Mouse (Mus musculus): ENCODE results near the gene Pdlim7. TPM values are rescaled to one million over a fixed set of nuclear protein-coding genes. Genes with fewer than 3 reads are reported as not detected.

Pdlim7 gene
- polyA plus RNA-seq, 1 experiment from 2014 or later = 169 TPM

DNA sequence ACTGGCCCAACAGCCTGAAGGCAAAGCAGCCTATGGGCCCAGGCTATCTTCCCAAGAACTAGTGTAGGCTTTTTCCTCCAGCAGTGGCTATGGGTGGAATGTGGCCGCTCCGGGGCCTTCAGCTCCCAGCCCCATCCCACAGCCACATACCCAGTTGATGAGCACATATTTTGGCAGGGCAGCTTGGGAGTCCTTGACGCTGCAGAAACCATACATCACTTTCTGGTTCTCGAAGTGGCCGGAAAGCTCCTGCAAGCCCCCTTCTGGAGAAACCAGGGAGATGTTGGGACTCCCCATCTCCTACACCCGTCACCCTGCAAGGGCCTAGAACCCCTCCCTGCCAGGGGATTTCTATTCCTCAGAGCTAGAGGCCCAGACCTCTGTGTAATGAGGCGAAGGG is 30.9 kb downstream of the Pdlim7 start:
- no peak overlapping the region for H3K4me2 ChIP-seq (replicated peaks; ENCODE audit: low read depth, low read length)
- peaks cover 43% of the 10 kb centered on the region for H3K4me1 ChIP-seq (ENCODE audit: insufficient read depth, low read length)
- 0 out of 2 replicates have a peak overlapping the region, but pooled peaks have one; percentile 4 for H3K9ac ChIP-seq (replicated peaks; ENCODE audit: low read length)
- no peaks in the 10 kb centered on the region for H3K27me3 ChIP-seq (ENCODE audit: insufficient read depth, low read length)
- H3K36me3 ChIP-seq (ENCODE audit: insufficient read depth, low read length) = peaks cover 45% of the 10 kb centered on the region
- WGBS = 67% methylated on average over 7 of the region's 7 CpGs
- H3K9me3 ChIP-seq (ENCODE audit: low read length) = no peaks in the 10 kb centered on the region
- ATAC-seq (ENCODE audit: low FRiP score, low TSS enrichment) = no peak
- no peak overlapping the region for H3K4me3 ChIP-seq (ENCODE audit: low read length)
- peak overlapping the region; percentile 43; the same call in 1 of the 2 replicates for H3K27ac ChIP-seq (ENCODE audit: low read length)

DNA sequence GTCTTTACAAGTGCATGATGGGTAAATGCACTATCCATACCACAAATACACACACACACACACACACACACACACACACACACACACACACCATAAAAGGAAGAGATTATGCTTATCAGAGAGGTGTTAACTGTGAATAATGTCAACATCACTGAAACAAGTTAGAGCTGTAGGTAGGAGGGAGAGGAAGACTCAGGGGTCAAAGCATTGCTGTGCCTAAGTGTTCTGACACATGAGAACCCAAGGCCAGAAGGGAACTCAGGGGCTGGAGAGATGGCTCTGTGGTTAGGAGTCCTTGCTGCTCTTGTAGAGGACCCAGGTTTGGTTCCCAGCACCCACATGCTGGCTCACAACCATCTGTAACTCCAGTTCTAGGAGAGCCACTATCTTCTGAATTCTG is 33.5 kb downstream of the Pdlim7 start:
- Histone ChIP-seq H3K4me2 (replicated peaks; ENCODE audit: low read depth, low read length) (no peak overlapping the region), H3K27ac (ENCODE audit: low read length) (no peak overlapping the region), H3K4me1 (ENCODE audit: insufficient read depth, low read length) (peaks cover 23% of the 10 kb centered on the region), H3K9me3 (ENCODE audit: low read length) (no peaks in the 10 kb centered on the region), H3K36me3 (ENCODE audit: insufficient read depth, low read length) (peaks cover 72% of the 10 kb centered on the region), H3K27me3 (ENCODE audit: insufficient read depth, low read length) (no peaks in the 10 kb centered on the region), H3K9ac (replicated peaks; ENCODE audit: low read length) (no peak overlapping the region), H3K4me3 (ENCODE audit: low read length) (no peak overlapping the region)
- ATAC-seq (ENCODE audit: low FRiP score, low TSS enrichment) = no peak

DNA sequence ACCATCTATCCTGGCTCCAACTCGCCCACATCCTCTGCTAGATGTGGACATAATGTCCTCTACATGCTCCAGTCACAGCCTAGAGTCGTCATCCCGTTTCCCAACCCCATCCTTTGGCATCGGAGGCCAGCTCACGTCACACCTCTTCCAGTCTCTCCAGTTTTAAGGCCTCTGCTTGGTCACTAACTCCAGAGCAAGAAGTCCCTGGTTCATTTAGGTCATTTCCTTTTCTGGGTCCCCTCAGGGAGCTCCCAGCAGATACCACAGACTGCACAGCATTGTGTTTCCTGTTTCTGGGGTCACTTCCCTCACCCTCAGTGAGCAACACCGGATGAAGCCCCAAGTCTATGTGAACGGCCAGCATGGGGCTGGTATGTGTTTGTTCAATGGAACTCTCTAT is 34.5 kb downstream of the Pdlim7 start:
- ATAC-seq (ENCODE audit: low FRiP score, low TSS enrichment) = no peak
- Histone ChIP-seq H3K9me3 (ENCODE audit: low read length) (no peaks in the 10 kb centered on the region), H3K4me1 (ENCODE audit: insufficient read depth, low read length) (peaks cover 14% of the 10 kb centered on the region), H3K4me3 (ENCODE audit: low read length) (no peak overlapping the region), H3K4me2 (replicated peaks; ENCODE audit: low read depth, low read length) (no peak overlapping the region), H3K27me3 (ENCODE audit: insufficient read depth, low read length) (no peaks in the 10 kb centered on the region), H3K36me3 (ENCODE audit: insufficient read depth, low read length) (peaks cover 80% of the 10 kb centered on the region), H3K9ac (replicated peaks; ENCODE audit: low read length) (no peak overlapping the region), H3K27ac (ENCODE audit: low read length) (peak overlapping the region; percentile 25; the same call in 1 of the 2 replicates)
- 68% methylated on average over 7 of the region's 7 CpGs for WGBS

DNA sequence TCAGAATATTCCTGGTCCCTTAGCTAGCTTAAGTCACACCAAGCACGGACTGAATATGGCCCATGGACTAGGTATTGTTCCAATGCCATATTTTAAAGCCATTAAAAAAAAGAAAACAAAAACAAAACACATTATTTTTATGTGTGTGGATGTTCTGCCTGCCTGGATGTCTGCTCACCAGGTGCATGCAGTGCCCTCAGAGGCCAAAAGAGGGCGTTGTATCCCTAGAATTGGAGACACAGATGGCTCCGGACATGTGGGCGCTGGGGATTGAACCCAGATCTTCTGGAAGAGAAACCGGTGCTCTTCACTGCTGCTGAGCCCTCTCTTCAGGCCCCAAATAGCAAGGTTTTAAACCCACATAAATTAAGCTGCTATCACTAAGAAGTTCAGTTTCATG is 35.4 kb downstream of the Pdlim7 start:
- peaks cover 81% of the 10 kb centered on the region for H3K36me3 ChIP-seq (ENCODE audit: insufficient read depth, low read length)
- ATAC-seq (ENCODE audit: low FRiP score, low TSS enrichment) = no peak

DNA sequence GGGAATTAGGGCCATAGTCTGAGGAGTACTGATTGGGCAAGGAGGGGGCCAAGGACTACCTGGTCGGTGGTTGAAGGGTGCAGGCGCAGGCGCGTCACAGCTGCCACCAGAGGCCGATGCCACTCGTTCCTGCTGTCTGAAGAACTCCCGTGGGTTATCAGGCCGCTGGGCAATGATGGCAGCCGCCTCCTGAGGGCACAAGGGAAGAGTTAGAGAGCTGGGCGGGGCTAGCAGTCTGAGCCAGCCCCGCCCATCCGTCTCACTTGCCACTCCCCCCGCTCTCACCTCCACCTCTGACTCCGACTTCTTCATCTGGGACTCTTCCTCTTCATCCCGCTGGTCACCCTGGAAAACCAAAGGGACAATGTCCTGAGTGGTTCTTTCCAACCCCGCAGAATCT is 36.0 kb downstream of the Pdlim7 start:
- Histone ChIP-seq H3K4me1 (ENCODE audit: insufficient read depth, low read length) (peaks cover 13% of the 10 kb centered on the region), H3K27ac (ENCODE audit: low read length) (no peak overlapping the region), H3K4me2 (replicated peaks; ENCODE audit: low read depth, low read length) (no peak overlapping the region), H3K4me3 (ENCODE audit: low read length) (no peak overlapping the region), H3K27me3 (ENCODE audit: insufficient read depth, low read length) (no peaks in the 10 kb centered on the region), H3K9me3 (ENCODE audit: low read length) (no peaks in the 10 kb centered on the region), H3K36me3 (ENCODE audit: insufficient read depth, low read length) (peaks cover 81% of the 10 kb centered on the region), H3K9ac (replicated peaks; ENCODE audit: low read length) (no peak overlapping the region)
- WGBS = 72% methylated on average over 16 of the region's 16 CpGs
- no peak for ATAC-seq (ENCODE audit: low FRiP score, low TSS enrichment)

More for the DNA sequence above, 35.4 kb downstream of the Pdlim7 start:
- Histone ChIP-seq H3K9ac (replicated peaks; ENCODE audit: low read length) (no peak overlapping the region), H3K9me3 (ENCODE audit: low read length) (no peaks in the 10 kb centered on the region), H3K4me3 (ENCODE audit: low read length) (no peak overlapping the region), H3K27ac (ENCODE audit: low read length) (no peak overlapping the region), H3K4me1 (ENCODE audit: insufficient read depth, low read length) (peaks cover 13% of the 10 kb centered on the region), H3K27me3 (ENCODE audit: insufficient read depth, low read length) (no peaks in the 10 kb centered on the region), H3K4me2 (replicated peaks; ENCODE audit: low read depth, low read length) (no peak overlapping the region)
- WGBS = 56% methylated on average over 5 of the region's 5 CpGs

DNA sequence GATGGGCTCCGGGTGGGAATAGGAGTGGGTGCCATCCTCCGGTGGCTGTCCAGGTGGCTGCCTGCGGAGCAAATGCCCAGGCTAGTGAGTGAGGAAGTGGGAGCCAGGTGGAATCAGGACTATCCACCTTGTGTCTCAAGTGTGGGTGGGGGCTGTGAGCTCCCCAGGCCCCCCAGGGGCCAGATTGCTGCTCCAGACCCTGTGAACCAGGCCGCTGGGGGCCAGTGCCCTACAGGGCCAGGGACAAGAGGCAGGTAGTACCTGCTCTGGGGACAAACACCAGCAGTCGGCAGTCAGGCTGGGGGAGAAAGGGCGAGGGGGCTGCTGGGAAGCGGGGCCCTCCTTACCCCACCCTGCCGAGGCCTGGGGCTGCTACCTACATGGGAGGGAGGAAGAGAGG is 37.2 kb downstream of the Pdlim7 start:
- 93% methylated on average over 7 of the region's 8 CpGs for WGBS
- peaks cover 19% of the 10 kb centered on the region for H3K4me1 ChIP-seq (ENCODE audit: insufficient read depth, low read length)
- no peak for ATAC-seq (ENCODE audit: low FRiP score, low TSS enrichment)
- no peaks in the 10 kb centered on the region for H3K27me3 ChIP-seq (ENCODE audit: insufficient read depth, low read length)
- no peak overlapping the region for H3K4me3 ChIP-seq (ENCODE audit: low read length)
- H3K4me2 ChIP-seq (replicated peaks; ENCODE audit: low read depth, low read length) = no peak overlapping the region
- H3K9ac ChIP-seq (replicated peaks; ENCODE audit: low read length) = no peak overlapping the region
- H3K27ac ChIP-seq (ENCODE audit: low read length) = no peak overlapping the region
- H3K9me3 ChIP-seq (ENCODE audit: low read length) = no peaks in the 10 kb centered on the region
- H3K36me3 ChIP-seq (ENCODE audit: insufficient read depth, low read length) = peaks cover 69% of the 10 kb centered on the region

DNA sequence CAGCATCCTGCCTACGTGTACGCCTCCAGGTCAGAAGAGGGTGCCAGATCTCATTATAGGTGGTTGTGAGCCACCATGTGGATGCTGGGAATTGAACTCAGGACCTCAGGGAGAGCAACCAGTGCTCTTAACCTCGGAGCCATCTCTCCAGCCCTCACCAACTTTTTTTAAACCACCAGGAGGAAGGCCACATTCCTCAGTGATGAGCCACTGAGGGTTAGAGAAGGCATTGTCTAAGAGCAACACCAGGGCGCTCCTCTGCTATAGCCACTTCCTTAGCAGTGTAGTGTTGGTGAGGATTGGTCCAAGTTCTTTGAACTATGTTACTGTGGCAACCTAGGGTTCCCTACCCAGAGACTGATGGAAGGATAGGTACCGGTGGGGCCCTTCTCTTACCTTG is 37.7 kb downstream of the Pdlim7 start:
- Histone ChIP-seq H3K9me3 (ENCODE audit: low read length) (no peaks in the 10 kb centered on the region), H3K4me3 (ENCODE audit: low read length) (no peak overlapping the region), H3K27me3 (ENCODE audit: insufficient read depth, low read length) (no peaks in the 10 kb centered on the region), H3K9ac (replicated peaks; ENCODE audit: low read length) (no peak overlapping the region), H3K27ac (ENCODE audit: low read length) (no peak overlapping the region), H3K4me1 (ENCODE audit: insufficient read depth, low read length) (peaks cover 24% of the 10 kb centered on the region), H3K4me2 (replicated peaks; ENCODE audit: low read depth, low read length) (no peak overlapping the region), H3K36me3 (ENCODE audit: insufficient read depth, low read length) (peaks cover 64% of the 10 kb centered on the region)
- 87% methylated on average over 5 of the region's 5 CpGs for WGBS
- no peak for ATAC-seq (ENCODE audit: low FRiP score, low TSS enrichment)

DNA sequence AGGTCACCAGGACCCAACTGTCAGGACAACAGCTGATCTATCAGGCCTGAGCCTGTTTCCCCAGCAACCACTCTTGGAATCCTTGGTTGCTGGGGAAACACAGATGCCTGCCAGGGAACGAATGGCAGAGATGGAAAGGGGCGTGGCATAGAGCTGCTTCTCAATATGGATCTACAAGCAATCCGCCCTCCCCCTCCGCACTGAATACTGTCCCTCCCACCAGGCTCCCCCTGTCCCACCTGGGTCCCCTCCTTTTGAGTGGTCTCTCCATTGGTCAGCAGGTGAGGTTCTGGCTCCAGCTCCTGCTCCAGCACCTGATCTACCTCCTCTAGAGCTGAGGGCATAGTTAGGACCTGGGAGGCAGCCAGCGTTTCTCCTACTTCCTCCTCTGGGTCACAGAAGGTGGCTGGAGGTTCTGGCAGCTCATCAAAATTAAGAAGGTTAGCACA is 38.8 kb downstream of the Pdlim7 start:
- peaks cover 53% of the 10 kb centered on the region for H3K36me3 ChIP-seq (ENCODE audit: insufficient read depth, low read length)
- peaks cover 25% of the 10 kb centered on the region for H3K4me1 ChIP-seq (ENCODE audit: insufficient read depth, low read length)
- no peaks in the 10 kb centered on the region for H3K9me3 ChIP-seq (ENCODE audit: low read length)
- H3K4me2 ChIP-seq (replicated peaks; ENCODE audit: low read depth, low read length) = no peak overlapping the region
- no peak for ATAC-seq (ENCODE audit: low FRiP score, low TSS enrichment)
- 71% methylated on average over 5 of the region's 5 CpGs for WGBS
- H3K9ac ChIP-seq (replicated peaks; ENCODE audit: low read length) = no peak overlapping the region
- H3K27me3 ChIP-seq (ENCODE audit: insufficient read depth, low read length) = no peaks in the 10 kb centered on the region
- no peak overlapping the region for H3K27ac ChIP-seq (ENCODE audit: low read length)
- H3K4me3 ChIP-seq (ENCODE audit: low read length) = no peak overlapping the region

DNA sequence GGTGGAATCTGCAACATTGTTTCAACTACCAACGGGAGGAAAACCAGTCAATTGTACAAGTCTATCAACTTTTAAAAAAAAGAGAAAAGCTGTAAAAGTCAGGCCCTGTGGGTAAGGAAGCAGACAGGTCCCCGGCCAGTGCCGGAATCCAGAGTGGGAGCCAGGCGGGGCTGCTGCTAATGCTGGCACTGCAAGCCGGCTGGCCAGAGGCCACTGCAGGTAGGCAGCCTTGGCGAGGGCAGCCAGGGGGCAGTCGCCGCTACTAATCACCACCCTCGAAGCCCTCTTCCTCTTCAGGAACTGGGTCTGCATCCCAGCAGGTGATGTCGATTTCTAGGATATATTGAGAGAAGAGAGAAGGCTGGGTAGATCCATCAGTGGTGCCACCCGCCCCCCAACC is 39.5 kb downstream of the Pdlim7 start:
- no peak for ATAC-seq (ENCODE audit: low FRiP score, low TSS enrichment)
- Histone ChIP-seq H3K9me3 (ENCODE audit: low read length) (no peaks in the 10 kb centered on the region), H3K4me2 (replicated peaks; ENCODE audit: low read depth, low read length) (no peak overlapping the region), H3K27ac (ENCODE audit: low read length) (no peak overlapping the region), H3K36me3 (ENCODE audit: insufficient read depth, low read length) (peaks cover 46% of the 10 kb centered on the region), H3K4me3 (ENCODE audit: low read length) (no peak overlapping the region), H3K9ac (replicated peaks; ENCODE audit: low read length) (no peak overlapping the region), H3K4me1 (ENCODE audit: insufficient read depth, low read length) (peaks cover 25% of the 10 kb centered on the region), H3K27me3 (ENCODE audit: insufficient read depth, low read length) (no peaks in the 10 kb centered on the region)
- 74% methylated on average over 11 of the region's 11 CpGs for WGBS

DNA sequence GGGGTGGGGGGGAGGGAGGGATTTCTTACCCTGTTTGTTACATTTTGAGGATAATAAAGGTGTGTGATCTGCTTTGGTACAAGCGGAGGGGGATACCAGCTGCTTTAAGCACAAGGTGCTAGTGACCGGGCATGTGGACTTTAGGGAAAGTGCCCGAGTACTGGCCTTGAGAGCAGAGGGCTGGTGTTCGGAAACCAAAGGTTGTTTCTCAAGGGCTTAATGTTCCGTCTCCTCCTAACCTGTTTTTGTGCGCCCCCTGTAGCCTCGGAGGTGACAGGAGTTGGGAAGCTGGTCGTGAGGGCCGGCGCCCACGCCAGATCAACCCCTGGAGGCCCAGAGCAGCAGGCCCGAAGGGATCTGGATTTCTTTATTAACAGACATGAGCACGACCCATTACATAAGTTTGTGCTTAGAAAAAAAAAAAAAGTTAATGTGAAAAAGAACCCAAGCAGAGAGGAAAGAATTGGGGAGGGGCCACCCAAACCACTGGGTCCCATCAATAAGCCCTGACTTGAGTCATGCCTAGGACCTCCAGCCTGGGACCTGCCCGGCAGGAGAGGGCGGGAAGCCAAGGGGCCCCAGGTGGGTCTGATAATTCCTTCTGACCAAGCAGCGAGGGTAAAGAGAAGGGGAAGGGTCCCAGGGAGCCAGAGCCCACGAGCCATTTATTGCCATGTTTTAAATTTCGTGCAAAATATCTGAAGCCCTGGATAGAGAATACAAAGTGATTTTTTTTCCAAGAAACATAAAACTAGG is 40.2 kb downstream of the Pdlim7 start:
- Histone ChIP-seq H3K9me3 (ENCODE audit: low read length) (no peaks in the 10 kb centered on the region), H3K27ac (ENCODE audit: low read length) (peak overlapping the region; percentile 3; the same call in 1 of the 2 replicates), H3K4me2 (replicated peaks; ENCODE audit: low read depth, low read length) (peak overlapping the region; percentile 100), H3K4me1 (ENCODE audit: insufficient read depth, low read length) (peaks cover 25% of the 10 kb centered on the region), H3K27me3 (ENCODE audit: insufficient read depth, low read length) (no peaks in the 10 kb centered on the region), H3K36me3 (ENCODE audit: insufficient read depth, low read length) (peaks cover 42% of the 10 kb centered on the region), H3K4me3 (ENCODE audit: low read length) (peak overlapping the region; percentile 63), H3K9ac (replicated peaks; ENCODE audit: low read length) (peak overlapping the region; percentile 78)
- ATAC-seq (ENCODE audit: low FRiP score, low TSS enrichment) = no peak
- WGBS = 22% methylated on average over 18 of the region's 18 CpGs

Data from kidney, embryonic 16.5 days (tissue).